Mouse (Mus musculus): Measurements from ENCODE around the gene Gm26897.

- no peak for TF ChIP-seq CTCF (IDR thresholded peaks at IDR 0.05; ENCODE audit: low read depth)
- TF ChIP-seq EP300 (optimal IDR thresholded peaks at IDR 0.05) = no peak
These were observed 42.5 kb downstream of the Gm26897 start for GRCm38 (mm10) chr5:111776246-111776645.

All from stomach, postnatal 0 days (tissue).